Mouse (Mus musculus) embryonic facial prominence, embryonic 13.5 days (tissue): ENCODE data around the gene Gm5458. TPM values are rescaled to one million over a fixed set of nuclear protein-coding genes. Genes with fewer than 3 reads are reported as not detected.
"Not testable (repeated sequence)": the region's sequence is repeated elsewhere in the genome, so short reads cannot be mapped to it uniquely, and the experiment has no call there.

Experiments used
- ATAC-seq: fragments of 200-750 bp; cut with Nextera tagmentation; 2 replicates; pipeline ENCODE4 v1.8.0; 2017; ENCODE audit warnings: low read depth; ENCODE audit not compliant: insufficient number of reproducible peaks, insufficient read depth, low FRiP score, low TSS enrichment
- H3K27ac ChIP-seq: fragments of 300-500 bp; sonication (generic); 2 replicates; pipeline ENCODE4 v1.5.1; 2015; ENCODE audit warnings: moderate library complexity, mild to moderate bottlenecking, inconsistent platforms
- H3K27me3 ChIP-seq: fragments of 300-500 bp; sonication (generic); 2 replicates; pipeline ENCODE4 v1.6.1; 2015; ENCODE audit warnings: mild to moderate bottlenecking, inconsistent platforms
- H3K36me3 ChIP-seq: fragments of 300-500 bp; sonication (generic); 2 replicates; pipeline ENCODE4 v1.6.1; 2015; ENCODE audit warnings: mild to moderate bottlenecking, inconsistent platforms
- H3K4me1 ChIP-seq: fragments of 300-500 bp; sonication (generic); 2 replicates; pipeline ENCODE4 v1.6.1; 2015; ENCODE audit warnings: inconsistent platforms
- H3K4me2 ChIP-seq: fragments of 300-500 bp; sonication (generic); 2 replicates; pipeline ENCODE4 v1.6.1; 2015; ENCODE audit warnings: moderate library complexity, mild to moderate bottlenecking, inconsistent platforms
- H3K4me3 ChIP-seq: fragments of 300-500 bp; sonication (generic); 2 replicates; pipeline ENCODE4 v1.5.1; 2015; ENCODE audit warnings: mild to moderate bottlenecking, inconsistent platforms
- H3K9ac ChIP-seq: fragments of 300-500 bp; sonication (generic); 2 replicates; pipeline ENCODE4 v1.6.1; 2015; ENCODE audit warnings: mild to moderate bottlenecking, inconsistent platforms
- H3K9me3 ChIP-seq: fragments of 300-500 bp; sonication (generic); 2 replicates; pipeline ENCODE4 v1.6.1; 2016; ENCODE audit warnings: inconsistent platforms
- WGBS: fragments of 180-500 bp; shearing (Covaris S2); methylation state at CpG from one replicate; pipeline ENCODE4 v1.1.7; 2015; ENCODE audit warnings: mixed read lengths; 5-methylcytosine and 5-hydroxymethylcytosine counted together
- polyA plus RNA-seq: library from polyadenylated mRNA; unstranded; fragments of >200 nt; fragmentation: Nextera tagmentation; extraction: Ambion mirVana; gene quantifications from 2 replicates; pipeline ENCODE4 v1.2.1, GENCODE M21; 2015

Gm5458 gene
- polyA plus RNA-seq = not detected in 2 replicates

DNA sequence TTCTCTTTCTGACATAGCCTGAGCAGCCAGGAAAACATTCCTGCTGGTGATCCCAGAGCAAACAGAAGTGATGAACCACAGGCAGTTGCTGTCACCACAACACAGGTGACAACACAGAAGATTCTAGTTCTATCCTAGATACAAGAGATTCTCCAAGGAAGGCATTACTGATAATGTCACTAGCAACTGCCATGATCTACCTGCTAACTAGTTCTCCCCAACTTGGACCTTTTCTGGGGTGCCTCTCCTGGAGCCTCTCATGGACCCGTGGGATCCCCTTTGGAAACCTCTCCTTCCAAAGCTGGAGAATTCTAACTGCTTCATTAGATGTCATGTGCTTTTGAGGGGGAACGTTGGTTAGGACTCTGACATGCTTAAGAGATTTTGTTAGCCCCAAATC is at the start of gene Gm5458:
Gene Gm5458 (minus strand): TSS at position 101 of the 400 bp plus-strand sequence.
- not testable (repeated sequence) for H3K4me3 ChIP-seq, H3K9me3 ChIP-seq, H3K27me3 ChIP-seq, H3K4me2 ChIP-seq, H3K4me1 ChIP-seq, H3K36me3 ChIP-seq, ATAC-seq, H3K27ac ChIP-seq, H3K9ac ChIP-seq
- 91% methylated on average over 2 of the region's 2 CpGs for WGBS

DNA sequence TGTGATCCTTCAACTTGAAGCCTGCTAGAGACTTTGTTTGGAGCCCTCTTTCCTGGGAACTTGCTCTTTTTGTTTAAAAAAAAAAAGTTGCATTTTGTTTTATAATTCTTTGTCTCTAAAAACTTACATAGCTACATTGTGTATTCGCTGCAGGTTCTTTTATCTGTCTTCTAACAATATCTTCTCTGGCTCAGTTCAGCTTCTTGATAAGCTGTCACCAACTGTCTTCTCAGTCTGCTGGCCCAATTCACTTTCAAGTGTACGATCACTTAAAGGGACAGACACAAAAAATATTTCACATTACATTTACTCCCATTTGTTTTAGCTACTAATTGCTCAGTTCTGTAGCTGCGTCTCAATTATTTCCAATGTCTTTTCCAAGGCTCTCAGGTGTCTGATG is 43.9 kb upstream of the Gm5458 start:
- Histone ChIP-seq H3K27me3 (no peaks in the 10 kb centered on the region), H3K4me1 (no peaks in the 10 kb centered on the region), H3K4me2 (no peak overlapping the region), H3K9ac (no peak overlapping the region), H3K9me3 (no peaks in the 10 kb centered on the region), H3K36me3 (no peaks in the 10 kb centered on the region), H3K4me3 (no peak overlapping the region), H3K27ac (no peak overlapping the region)
- no peak for ATAC-seq
- whole genome bisulfite sequencing = 83% methylated on average over 3 of the region's 3 CpGs

DNA sequence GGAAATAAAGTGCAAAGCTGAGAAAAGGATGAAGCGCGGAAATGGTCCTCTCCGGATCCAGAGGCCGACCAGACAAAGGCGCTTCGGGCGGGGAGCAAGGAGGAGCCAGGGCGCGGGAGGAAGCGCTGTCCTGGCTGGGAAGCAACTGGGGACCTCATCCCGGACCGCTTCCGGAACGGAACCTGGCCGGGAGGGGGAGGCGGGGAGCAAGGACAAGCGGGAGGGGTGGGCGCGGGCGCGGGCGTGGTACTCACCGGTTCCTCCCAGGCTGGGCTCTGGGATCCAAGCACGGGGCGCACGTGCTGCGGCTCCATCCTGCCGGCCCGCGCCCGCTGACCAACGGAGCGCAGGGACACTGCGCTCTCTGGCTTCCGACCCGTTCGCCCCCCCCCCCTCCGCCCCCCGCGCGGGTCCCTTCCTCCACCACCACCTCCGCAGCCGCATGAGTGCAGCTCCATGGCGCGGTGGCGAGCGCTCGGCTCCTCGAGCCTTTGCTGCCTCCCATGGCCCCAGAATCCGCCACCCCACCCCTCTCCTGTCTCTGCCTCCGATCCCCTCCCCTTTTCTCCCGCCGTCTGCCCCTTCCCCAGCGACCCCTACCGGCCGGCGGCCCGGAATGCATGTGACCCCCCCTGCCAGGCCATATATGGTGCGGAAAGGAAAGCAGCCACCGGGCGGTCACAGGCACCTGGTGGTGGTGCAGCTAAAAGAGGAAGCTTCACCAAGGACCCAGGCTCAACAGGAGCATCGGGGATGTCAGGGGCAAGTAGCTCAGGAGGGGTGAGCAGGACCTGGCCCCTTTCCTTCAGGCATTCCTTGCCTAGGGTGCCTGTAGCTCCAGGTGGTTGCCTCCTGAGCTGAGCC is 17.3 kb downstream of the Gm5458 start, which contains the start of gene Gm2237:
Gene Gm2237 (minus strand): TSS at position 332 of the 864 bp plus-strand sequence.
- H3K27me3 ChIP-seq, H3K4me1 ChIP-seq, H3K9me3 ChIP-seq, ATAC-seq, H3K36me3 ChIP-seq, H3K27ac ChIP-seq: not testable (repeated sequence)
- peak within 1 kb of the TSS; percentile 47 for H3K4me3 ChIP-seq
- peak within 1 kb of the TSS; percentile 64 for H3K9ac ChIP-seq
- H3K4me2 ChIP-seq = peak within 1 kb of the TSS; percentile 57
- under 1% methylated on average over 25 of the region's 62 CpGs for WGBS

DNA sequence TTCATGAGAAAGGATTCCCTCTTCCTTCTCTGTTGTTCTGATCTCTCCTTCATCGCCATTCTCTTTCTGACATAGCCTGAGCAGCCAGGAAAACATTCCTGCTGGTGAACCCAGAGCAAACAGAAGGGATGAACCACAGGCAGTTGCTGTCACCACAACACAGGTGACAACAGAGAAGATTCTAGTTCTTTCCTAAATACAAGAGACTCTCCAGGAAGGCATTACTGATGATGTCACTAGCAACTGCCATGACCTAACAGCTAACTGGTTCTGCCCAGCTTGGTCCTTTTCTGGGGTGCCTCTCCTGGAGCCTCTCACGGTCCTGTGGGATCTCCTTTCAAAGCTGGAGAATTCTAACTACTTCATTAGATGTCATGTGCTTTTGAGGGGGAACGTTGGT is 52.5 kb downstream of the Gm5458 start, which contains the start of gene Gm2244:
Gene Gm2244 (minus strand): TSS at position 101 of the 400 bp plus-strand sequence.
- H3K4me2 ChIP-seq, H3K9ac ChIP-seq, ATAC-seq, H3K4me3 ChIP-seq, H3K4me1 ChIP-seq, H3K27ac ChIP-seq, H3K9me3 ChIP-seq, H3K27me3 ChIP-seq, H3K36me3 ChIP-seq: not testable (repeated sequence)
- 95% methylated on average over 1 of the region's 3 CpGs for WGBS

Other genes starting within 250 kb of the Gm5458 start
- gene Gm21738, start 183.7 kb downstream of the Gm5458 start, polyA plus RNA-seq = 0.91 TPM in 1 of 2 replicates, not detected in the other
- not detected in 2 replicates for gene Gm2244, start 52.6 kb downstream of the Gm5458 start, polyA plus RNA-seq
- 2.7 and 3.1 TPM in 2 replicates for gene Gm2237, start 17.4 kb downstream of the Gm5458 start, polyA plus RNA-seq
- 56.4 and 64.8 TPM in 2 replicates for gene Nid2, start 148.7 kb upstream of the Gm5458 start, polyA plus RNA-seq
- gene Rtraf, start 221.2 kb upstream of the Gm5458 start, polyA plus RNA-seq = 242 and 247 TPM in 2 replicates